Mouse (Mus musculus) cerebellum, adult 9-10 months (tissue): ENCODE data around the gene Nav2.

Source experiments
- DNase-seq: peaks from one replicate; pipeline ENCODE4 v3.0.0; 2022

Nav2 gene

DNA sequence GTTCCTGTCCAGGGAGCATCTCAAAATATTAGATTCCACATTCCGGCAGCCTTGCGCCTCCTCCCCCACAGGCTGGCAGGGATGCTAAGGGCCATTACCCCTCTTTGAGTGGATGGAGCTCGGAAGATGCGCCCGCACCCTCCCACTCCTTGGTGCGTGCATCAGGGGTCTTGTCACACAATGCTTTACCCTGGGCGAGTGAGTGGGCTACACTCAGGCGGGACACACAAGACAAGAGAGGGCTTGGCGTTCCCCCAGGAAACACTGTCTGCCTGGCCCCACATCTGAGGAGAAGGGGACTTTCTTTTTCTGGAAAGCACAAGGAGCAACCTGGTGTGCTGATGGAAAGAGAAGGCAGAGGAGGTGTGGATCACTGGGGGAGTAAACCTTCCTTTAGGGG lies 631.7 kb downstream of the Nav2 start:
- no peak for DNase-seq

DNA sequence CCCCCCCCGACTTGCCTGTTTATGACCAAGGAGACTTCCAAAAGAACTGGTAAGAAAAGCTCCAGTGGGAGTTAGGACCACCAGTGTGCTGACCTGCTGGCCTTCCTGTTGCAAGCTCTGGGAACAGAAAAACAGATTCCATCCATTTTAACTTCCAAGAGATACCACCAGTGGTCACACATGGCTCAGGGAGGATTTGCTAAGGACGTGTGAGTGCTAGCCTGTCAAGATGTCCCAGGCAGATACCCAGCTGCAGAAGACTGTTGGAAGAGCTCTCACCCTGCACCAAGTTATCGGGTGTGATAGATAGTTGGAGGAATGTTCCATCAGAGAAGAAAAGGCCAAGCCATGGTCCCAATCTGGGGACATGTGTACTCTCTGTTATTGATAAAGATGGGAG lies 633.6 kb downstream of the Nav2 start:
- DNase-seq: no peak

DNA sequence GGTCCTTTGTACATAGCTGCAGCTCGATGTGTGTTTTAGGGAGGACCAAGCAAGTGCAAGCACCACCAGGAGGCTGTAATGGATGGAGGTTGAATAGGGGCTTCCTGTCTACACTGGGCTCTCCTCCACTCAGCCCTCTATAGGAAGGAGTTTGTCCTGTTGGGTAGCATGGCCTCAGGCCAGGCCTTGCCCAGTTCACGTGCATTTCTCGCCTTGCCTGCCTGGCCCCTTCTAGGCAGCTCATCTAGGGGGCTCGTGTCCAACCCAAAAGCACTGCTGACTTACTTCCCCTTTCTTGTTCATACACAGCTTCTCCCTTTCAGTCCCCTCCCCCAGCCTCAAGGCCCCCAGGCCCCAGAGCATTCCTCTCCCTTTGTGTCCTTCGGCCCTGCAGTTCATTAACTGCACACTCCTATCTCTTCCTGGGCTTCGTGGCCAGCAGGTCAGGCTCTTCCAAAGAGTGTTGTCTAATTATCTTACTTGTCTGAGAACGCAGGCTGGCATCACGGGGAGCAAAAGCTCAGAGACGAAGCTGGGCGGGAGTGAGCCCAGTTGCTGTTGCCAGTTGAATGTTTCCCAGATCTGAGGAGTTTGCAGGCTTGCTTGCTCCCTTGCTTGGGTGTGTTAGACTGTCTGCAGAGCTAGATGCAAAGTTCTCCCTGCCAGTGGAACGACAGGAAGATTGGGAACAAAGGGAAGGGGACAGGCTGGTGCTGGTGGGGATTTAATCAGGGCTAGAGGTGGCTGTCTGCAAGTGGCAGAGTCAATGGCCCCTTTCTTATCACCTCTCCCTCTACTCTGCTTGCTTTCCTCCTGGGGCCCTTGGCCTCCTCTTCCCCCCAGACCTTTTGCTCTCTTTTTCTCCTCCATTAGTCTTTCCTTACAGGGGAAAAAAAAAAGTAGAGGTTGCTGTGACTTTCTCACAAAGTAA lies 636.5 kb downstream of the Nav2 start:
- no peak for DNase-seq

- DNase-seq: no peak
These were observed 637.2 kb downstream of the Nav2 start for GRCm38 (mm10) chr7:49545706-49546097.

- DNase-seq: no peak
These were observed 639.9 kb downstream of the Nav2 start for GRCm38 (mm10) chr7:49548397-49548796.

GRCm38 (mm10) chr7:49553236-49553981 lies 644.9 kb downstream of the Nav2 start:
- no peak for DNase-seq

- peak; percentile 74 for DNase-seq
These were observed 649.7 kb downstream of the Nav2 start for GRCm38 (mm10) chr7:49558240-49558640.

DNA sequence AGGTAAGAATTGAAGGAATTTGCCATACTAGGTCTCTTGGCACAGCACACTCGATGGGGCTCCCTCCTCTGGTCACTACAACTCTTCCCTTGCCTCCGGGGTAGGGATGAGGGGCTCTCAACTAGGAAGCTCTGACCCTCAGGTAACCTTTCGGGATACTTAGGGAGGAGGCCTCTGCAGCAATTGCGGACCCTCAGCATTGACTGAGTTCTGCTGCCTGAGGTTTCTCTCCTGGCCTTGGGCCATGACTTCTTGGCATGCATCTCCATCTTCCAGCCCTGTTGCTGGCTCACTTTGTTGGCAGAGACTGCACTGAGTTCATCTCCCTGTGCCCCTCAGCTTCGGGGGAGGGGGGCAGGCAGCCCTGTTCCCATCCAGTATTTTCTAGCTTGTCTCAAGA lies 650.4 kb downstream of the Nav2 start:
- DNase-seq: peak; percentile 42

DNA sequence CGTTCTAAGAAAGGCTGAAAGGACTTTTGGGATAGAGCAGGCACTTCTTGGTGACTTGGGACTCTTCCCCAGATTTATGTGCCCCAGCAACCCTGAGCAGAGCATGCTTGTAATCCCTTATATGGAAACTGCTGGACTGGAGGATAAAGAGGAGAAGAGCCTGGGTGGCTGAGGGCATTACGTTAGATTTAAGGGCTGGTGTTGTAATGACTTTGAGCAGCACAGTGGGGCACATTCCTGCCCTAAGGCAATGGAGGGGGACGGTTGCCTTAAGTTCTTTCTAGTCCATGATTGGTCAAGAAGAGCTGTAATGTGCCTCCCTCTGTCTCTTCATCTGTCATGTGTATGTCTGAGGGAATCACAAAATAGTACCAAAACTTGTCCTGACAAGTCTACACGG lies 651.5 kb downstream of the Nav2 start:
- DNase-seq: no peak

- no peak for DNase-seq
These were observed 653.9 kb downstream of the Nav2 start for GRCm38 (mm10) chr7:49562404-49562803.

DNA sequence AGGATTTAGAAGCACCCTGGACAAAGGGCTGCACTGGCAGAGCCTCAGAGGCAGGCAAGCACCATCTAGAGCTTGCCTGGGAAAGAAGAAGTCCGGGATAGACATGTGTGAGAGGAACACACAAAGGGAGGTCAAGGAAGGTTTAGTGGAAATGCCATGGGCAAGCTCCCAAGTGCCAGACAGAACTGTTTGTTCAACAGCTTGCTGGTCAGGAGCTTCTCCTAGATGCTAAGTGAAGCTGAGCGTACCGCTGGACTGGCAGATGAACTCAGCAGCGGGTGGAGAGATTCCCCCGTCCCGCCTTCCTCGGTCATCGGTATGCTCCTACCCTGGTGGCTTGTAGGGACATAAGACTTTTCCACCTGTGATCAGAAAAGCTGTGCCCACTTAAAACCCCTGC lies 654.3 kb downstream of the Nav2 start:
- DNase-seq: peak; percentile 36

DNA sequence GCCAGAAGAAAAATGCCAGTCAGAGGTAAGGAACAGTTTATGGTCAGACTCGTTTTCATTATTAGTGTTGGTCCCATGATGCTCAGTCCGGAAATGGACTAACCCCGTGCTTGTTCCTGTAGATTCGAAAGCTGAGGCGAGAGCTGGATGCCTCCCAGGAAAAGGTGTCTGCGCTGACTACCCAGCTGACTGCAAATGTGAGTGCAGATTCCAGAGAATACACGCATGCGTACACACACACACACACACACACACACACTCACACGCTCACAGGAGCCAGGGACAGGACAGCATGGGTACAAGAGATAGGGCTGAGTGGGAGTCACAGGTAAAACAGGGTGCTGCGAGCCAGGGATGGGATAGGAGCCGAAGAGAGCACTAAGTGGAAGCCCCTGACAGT lies 656.6 kb downstream of the Nav2 start:
- no peak for DNase-seq

GRCm38 (mm10) chr7:49565798-49566197 lies 657.3 kb downstream of the Nav2 start:
- DNase-seq: no peak

DNA sequence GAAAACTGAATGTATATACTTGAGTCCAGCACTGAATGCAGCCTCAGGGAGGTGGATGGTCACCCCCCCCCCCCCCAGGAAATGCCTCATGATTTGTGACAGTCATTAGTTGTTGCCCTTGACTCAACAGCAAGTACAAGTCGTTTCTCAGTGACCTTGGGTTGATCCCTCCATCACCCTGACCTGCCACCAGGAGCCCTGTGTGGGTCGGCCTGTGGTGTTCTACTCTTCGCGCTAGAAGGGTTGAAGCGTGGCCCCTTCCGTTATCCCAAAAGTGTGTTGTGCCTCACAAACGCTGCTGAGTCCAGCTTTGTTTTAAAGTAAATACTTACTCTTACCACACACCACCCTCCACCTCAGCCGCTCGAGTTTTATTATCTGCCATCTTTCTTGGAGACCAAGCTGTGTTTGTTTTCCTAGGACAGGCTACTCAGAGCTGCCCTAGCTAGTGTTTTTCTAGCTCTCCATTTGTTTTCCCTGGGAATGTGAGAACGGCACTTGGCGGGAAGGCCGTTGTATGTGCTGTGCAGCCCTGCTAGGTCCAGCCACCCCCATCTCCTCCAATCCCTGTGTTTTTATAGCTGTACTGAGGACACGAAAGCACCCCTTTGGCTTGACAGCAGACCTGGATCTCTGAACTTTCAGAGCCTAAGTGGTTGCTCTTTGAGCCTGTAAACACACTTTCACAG lies 659.0 kb downstream of the Nav2 start:
- DNase-seq: no peak

DNA sequence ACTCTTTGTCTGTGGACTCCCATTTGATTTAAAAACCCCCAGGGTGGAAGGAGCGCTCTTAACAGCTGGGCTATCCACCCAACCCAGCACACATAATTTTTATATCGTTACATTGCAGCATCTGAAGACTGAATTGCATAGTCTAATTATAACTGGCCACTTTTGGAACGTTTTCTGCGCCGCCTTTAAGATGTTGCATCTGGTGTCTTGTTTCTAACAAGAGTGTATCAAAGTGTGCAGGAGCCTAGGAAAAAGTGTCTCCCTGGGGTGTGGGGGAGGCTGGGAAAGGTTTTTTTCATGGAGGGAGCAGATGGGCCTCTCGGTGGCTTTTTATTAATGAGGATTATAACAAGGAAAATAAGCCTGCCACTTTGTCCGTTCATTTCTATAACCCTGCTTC lies 661.1 kb downstream of the Nav2 start:
- no peak for DNase-seq

GRCm38 (mm10) chr7:49571606-49572005 lies 663.1 kb downstream of the Nav2 start:
- no peak for DNase-seq

DNA sequence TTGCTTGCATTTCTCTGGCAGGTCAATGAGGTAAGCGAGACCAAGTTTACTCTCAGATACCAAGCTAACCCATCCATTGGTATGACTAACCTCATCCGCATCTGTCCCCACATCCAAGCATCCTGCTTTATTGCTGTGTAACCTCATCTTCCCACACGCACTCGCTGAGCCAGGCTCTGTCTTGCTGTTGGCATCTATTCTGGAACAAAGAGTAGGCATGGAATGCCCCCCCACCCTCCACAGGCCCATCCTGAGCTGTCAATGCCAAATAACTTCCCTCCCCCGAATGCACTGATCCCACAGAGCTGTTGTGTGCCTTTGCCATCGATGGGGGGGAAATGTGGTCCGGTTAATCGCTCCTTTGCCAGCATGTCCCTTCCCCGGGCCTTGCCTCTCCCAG lies 666.7 kb downstream of the Nav2 start:
- DNase-seq: no peak

GRCm38 (mm10) chr7:49577096-49577495 lies 668.6 kb downstream of the Nav2 start:
- DNase-seq: no peak

- DNase-seq: no peak
These were observed 673.4 kb downstream of the Nav2 start for GRCm38 (mm10) chr7:49581951-49582350.

- no peak for DNase-seq
These were observed 674.0 kb downstream of the Nav2 start for GRCm38 (mm10) chr7:49582551-49582950.

GRCm38 (mm10) chr7:49583176-49583575 lies 674.7 kb downstream of the Nav2 start:
- no peak for DNase-seq

DNA sequence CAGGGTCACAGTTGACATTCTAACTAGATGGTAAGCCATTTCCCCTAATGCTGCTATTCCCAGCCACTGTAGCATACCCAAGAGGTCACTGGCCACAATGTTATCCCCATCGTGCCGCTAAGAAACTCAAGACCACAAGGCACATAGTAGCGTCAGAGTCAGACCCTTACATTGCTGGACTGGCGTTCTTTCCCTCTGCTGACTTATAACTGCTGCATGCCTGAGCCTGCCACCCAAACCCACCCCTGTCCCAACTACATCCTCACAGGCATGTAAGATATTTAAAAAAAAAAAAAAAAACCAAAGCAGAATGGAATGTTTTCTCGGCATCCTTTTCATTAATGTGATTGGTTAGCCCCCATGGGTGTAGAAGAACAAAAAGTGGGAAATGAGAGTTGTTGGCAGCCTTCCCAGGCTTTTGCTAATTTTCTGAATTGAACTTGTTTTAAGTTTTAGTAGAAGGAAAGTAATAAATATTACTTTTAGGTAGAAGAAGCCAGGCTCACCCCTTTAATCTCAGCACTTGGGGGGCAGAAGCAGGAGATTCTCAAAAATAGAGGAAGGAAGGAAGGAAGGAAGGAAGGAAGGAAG lies 678.1 kb downstream of the Nav2 start:
- no peak for DNase-seq

GRCm38 (mm10) chr7:49589635-49590034 lies 681.1 kb downstream of the Nav2 start:
- peak; percentile 71 for DNase-seq
